18 mouse cellular contexts compared by ENCODE assay signal in genomic region chr9:117067703-117068419, GRCm38 (mm10).
DNase-seq lines count a peak whose midpoint lies in the region; ATAC-seq and TF ChIP-seq lines count a peak whose summit lies in the region.
"Had no signal": no experiment of that assay in that cellular context is flagged by ENCODE, and none has a peak within 500 bp of the region (broad histone marks: within the 10 kb centered on the region; RNA-seq: fewer than 3 reads in every experiment).

No protein-coding gene starts in this region.

- ATAC-seq in kidney, embryonic 14.5 days (ENCODE audit: low FRiP score, low TSS enrichment): peak; percentile 78
- ATAC-seq in limb, embryonic 14.5 days (ENCODE audit: low FRiP score, low read depth): peak; percentile 32; the same call in 1 of the 2 replicates
- ATAC-seq: forebrain, postnatal 0 days; liver, postnatal 0 days had no signal

- WGBS in kidney, embryonic 14.5 days: 36% methylated on average over 11 of the region's 11 CpGs
- 84% methylated on average over 11 of the region's 11 CpGs for WGBS in limb, embryonic 14.5 days

- no peak for TF ChIP-seq POLR2A in limb, embryonic 14.5 days (IDR thresholded peaks at IDR 0.05; ENCODE audit: borderline replicate concordance, extremely low read depth, insufficient read depth, insufficient read length)

- H3K27me3 ChIP-seq in kidney, embryonic 14.5 days (ENCODE audit: control insufficient read depth, insufficient read depth, low read length): no peaks in the 10 kb centered on the region
- no peaks in the 10 kb centered on the region for H3K27me3 ChIP-seq in limb, embryonic 14.5 days (ENCODE audit: control insufficient read depth, insufficient read depth, low read length)
- H3K27me3 ChIP-seq: heart, embryonic 13.5 days; limb, embryonic 15.5 days; stomach, embryonic 15.5 days had no signal

- no peak overlapping the region for H3K27ac ChIP-seq in kidney, embryonic 14.5 days (ENCODE audit: low read depth, low read length)
- no peak overlapping the region for H3K27ac ChIP-seq in limb, embryonic 14.5 days (replicated peaks; ENCODE audit: low read depth, low read length)
- H3K27ac ChIP-seq: heart, embryonic 13.5 days; limb, embryonic 15.5 days; stomach, embryonic 15.5 days had no signal

- H3K4me2 ChIP-seq in kidney, embryonic 14.5 days (replicated peaks; ENCODE audit: low read depth, low read length): no peak overlapping the region
- H3K4me2 ChIP-seq in limb, embryonic 14.5 days (replicated peaks; ENCODE audit: low read depth, low read length, severe bottlenecking): no peak overlapping the region
- H3K4me2 ChIP-seq: heart, embryonic 13.5 days; limb, embryonic 15.5 days; stomach, embryonic 15.5 days had no signal

- H3K4me3 ChIP-seq in kidney, embryonic 14.5 days (ENCODE audit: low read length): no peak overlapping the region
- H3K4me3 ChIP-seq in limb, embryonic 14.5 days (replicated peaks; ENCODE audit: low read length): no peak overlapping the region
- H3K4me3 ChIP-seq: erythroblast, embryonic 14.5 days; heart, embryonic 13.5 days; limb, embryonic 15.5 days; stomach, embryonic 15.5 days had no signal

- peak; percentile 38 for DNase-seq in gastrocnemius, postnatal 10 days
- no peak for DNase-seq in gastrocnemius, adult 8-10 months (ENCODE audit: low spot score in 2 of 2)
- DNase-seq in Muller cell, postnatal 12 days (ENCODE audit: inconsistent ontology term): peak; percentile 46
- peak; percentile 36 for DNase-seq in limb, embryonic 14.5 days (ENCODE audit: low spot score)
- no peak for DNase-seq in T-cell, adult 2 months (ENCODE audit: low spot score)
- no peak for DNase-seq in adrenal gland, adult 2 months
- DNase-seq: adrenal gland, postnatal 14 days; cerebellum, adult 9-10 months; forebrain, postnatal 0 days; heart, postnatal 4 days; liver, postnatal 0 days; retina, postnatal 1 day; thymus, postnatal 36 days had no signal

- peaks cover 8% of the 10 kb centered on the region; the same call in 1 of the 2 replicates for H3K9me3 ChIP-seq in kidney, embryonic 14.5 days (ENCODE audit: control insufficient read depth, low read length)
- 0 out of 2 replicates have a peak, but pooled peaks cover 6% of the 10 kb centered on the region for H3K9me3 ChIP-seq in limb, embryonic 14.5 days (ENCODE audit: control insufficient read depth, low read length)
- H3K9me3 ChIP-seq: limb, embryonic 15.5 days; stomach, embryonic 15.5 days had no signal

- H3K36me3 ChIP-seq in kidney, embryonic 14.5 days (ENCODE audit: control insufficient read depth, insufficient read depth, low read length): no peaks in the 10 kb centered on the region
- H3K36me3 ChIP-seq in limb, embryonic 14.5 days (ENCODE audit: control insufficient read depth, insufficient read depth, low read length): no peaks in the 10 kb centered on the region
- H3K36me3 ChIP-seq: stomach, embryonic 15.5 days had no signal

- no peak overlapping the region for H3K9ac ChIP-seq in kidney, embryonic 14.5 days (ENCODE audit: low read depth, low read length)
- no peak overlapping the region for H3K9ac ChIP-seq in limb, embryonic 14.5 days (ENCODE audit: low read depth, low read length, severe bottlenecking)
- H3K9ac ChIP-seq: forebrain, postnatal 0 days; heart, embryonic 13.5 days; limb, embryonic 15.5 days; liver, postnatal 0 days; stomach, embryonic 15.5 days had no signal

- H3K4me1 ChIP-seq in kidney, embryonic 14.5 days (ENCODE audit: control insufficient read depth, insufficient read depth, low read length): peaks cover 3% of the 10 kb centered on the region; the same call in 1 of the 2 replicates
- peaks cover 13% of the 10 kb centered on the region for H3K4me1 ChIP-seq in limb, embryonic 14.5 days (ENCODE audit: control insufficient read depth, insufficient read depth, low read length)
- H3K4me1 ChIP-seq: stomach, embryonic 15.5 days had no signal

Comparison
In these comparisons a context has a peak if more than half of its experiments do, and no peak if none do; other contexts are left out.
1. DNase-seq: peak in gastrocnemius, postnatal 10 days (single experiment), Muller cell, postnatal 12 days (single experiment) and limb, embryonic 14.5 days (single experiment); none in gastrocnemius, adult 8-10 months (0 of 2), T-cell, adult 2 months (single experiment) and adrenal gland, adult 2 months (single experiment).